Mouse (Mus musculus): ENCODE data around the gene 4930519G04Rik.
"Not testable (repeated sequence)": the region's sequence is repeated elsewhere in the genome, so short reads cannot be mapped to it uniquely, and the experiment has no call there.

4930519G04Rik gene

DNA sequence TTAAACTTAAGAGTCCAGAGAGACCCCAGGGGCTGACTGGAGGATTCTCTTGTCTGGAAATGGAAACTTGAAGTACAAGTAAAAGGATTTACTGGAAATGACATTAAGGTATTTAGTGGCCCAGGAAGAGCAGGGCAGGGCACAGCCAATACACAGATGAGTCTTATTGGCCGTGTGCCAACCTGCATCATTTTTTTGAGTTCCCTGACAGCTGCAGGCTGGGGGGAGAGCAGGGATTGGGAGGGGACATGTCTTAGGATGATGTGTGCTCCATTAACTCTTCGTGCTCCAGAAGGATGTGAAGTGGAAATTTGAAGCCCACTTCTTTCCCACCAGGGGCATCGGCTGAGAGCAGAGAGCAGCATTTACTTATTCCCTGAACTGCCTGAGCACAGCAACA lies 11.3 kb upstream of the 4930519G04Rik start:
- not testable (repeated sequence) for DNase-seq (ENCODE audit: low read depth, low spot score)

DNA sequence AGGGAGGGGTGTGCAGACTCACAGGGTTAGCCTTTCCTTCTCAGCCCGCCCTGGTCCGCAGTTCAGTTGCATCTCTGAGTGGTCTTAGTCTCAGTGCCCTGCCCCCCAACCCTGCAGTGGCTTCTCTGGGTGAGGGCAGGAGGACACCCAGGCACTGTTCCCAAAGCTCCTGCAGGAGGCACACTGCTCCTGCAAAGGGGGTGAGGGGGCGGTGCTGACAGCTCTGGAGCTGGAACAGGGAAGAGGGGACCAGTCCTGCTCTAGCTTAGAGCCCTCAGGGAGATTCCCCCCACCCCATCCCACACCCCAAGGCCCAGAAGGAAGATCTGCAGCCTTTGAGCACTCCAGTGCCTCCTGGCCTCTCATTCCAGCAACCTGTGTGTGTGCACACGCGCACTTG lies 10.8 kb upstream of the 4930519G04Rik start:
- DNase-seq (ENCODE audit: low read depth, low spot score), result no peak

DNA sequence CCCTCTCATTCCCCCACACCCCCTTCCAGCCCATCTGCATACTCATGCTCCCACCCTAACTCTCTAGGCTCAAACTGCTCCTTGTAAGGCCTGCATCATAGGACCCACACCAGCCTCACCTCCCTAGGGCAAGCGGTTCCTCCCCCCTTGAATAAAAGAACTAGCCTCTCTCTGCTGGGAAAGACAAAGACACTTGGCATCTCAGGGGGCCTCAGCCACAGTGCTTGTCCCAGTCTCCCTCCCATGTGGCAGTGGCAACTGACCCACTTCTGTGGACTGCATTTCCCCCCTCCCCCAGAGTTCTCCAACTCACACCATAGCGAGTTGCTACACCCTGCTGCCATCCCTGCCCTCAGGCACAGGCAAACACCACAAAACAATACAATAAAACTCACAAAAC lies 9.1 kb upstream of the 4930519G04Rik start:
- DNase-seq (ENCODE audit: low read depth, low spot score), result not testable (repeated sequence)

DNA sequence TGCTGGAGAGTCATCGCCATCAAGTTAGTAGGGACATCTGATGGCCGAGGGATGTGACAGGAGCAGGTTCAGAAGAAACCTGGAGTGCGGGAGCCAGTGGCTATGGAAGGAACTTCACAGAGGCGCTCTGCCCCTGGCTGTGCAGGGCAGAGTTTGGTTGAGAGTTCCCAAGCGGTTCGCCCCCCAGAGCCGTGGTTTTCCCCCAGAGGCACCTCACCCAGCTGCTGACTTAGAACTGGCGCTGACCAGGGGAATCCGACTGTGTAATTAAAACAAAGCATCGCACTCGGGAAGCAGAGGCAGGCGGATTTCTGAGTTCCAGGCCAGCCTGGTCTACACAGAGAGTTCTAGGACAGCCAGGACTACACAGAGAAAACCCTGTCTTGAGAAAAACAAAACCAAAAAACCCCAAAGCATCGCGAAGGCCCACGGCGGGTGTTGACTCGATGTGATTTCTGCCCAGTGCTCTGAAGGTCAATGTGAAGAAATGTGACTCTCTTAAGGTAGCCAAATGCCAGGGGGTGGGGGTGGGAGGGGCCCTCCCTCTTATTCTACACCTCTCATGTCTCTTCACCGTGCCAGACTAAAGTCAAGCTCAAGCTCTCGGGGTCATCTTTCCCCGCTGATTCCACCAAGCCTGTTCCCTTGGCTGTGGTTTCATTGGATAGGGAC lies 1.8 kb upstream of the 4930519G04Rik start:
- no peak for DNase-seq (ENCODE audit: low read depth, low spot score)

DNA sequence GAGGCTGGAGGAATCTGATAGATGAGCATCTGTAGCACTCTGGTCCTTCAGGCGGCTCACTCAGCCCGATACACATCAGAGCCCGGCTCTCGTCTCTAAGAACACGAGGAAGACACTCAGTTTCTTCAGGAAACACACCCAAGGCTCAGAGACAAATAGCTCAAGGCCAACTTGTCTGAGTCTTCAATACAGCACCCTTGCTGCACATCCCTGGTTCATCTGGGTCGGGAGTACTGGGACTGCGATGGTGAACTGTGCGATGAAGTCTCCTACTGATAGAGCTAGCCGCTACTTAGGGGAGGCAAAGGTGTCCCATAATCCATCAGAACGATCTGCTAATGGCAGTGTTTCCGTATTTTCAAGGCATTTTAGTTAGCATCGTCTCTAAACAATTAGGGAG lies 5.1 kb downstream of the 4930519G04Rik start, which contains the start of gene Gm9936:
TSS of gene Gm9936 (minus strand) at position 101 of the 400 bp plus-strand sequence.
- no peak for DNase-seq (ENCODE audit: low read depth, low spot score)

DNA sequence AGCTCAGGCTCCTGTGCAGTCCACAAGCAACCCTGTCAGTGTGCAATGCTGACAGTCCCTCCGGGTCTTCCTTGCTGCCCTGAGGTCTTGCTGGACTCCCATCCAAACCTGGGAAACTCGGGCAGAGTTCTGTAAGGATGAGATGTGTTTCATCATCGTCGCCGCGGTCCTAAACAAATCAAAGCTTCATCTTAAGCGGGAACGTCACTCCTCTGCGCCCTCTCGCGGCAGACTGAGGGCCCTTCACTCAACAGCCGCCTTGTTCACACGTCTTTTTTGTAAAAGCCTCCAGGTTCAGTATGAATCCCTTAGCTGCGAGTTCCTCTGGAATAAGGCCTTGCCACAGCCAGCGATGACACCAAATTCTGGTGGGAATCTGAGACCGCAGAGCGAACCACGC lies 5.8 kb downstream of the 4930519G04Rik start:
- DNase-seq (ENCODE audit: low read depth, low spot score), result peak; percentile 56

DNA sequence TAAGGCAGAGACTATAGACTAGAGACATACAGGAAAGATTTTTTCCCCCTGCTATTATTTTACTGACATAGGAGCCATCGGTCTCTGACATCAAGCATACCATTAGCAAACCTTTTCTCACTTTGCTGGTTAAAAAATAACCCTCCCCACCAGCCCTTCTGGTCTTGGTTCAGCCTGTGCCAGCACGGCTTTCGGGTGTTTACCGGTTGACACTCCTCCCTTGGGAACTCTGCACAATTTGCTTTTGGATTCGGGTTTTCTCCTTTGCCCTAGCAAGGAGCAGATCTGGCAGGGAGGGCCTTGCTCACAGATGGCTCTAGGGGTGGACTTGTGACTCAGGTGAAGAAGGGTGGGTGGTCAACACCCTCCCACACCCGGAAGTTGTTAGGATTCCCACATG lies 8.3 kb downstream of the 4930519G04Rik start:
- DNase-seq (ENCODE audit: low read depth, low spot score), result no peak

DNA sequence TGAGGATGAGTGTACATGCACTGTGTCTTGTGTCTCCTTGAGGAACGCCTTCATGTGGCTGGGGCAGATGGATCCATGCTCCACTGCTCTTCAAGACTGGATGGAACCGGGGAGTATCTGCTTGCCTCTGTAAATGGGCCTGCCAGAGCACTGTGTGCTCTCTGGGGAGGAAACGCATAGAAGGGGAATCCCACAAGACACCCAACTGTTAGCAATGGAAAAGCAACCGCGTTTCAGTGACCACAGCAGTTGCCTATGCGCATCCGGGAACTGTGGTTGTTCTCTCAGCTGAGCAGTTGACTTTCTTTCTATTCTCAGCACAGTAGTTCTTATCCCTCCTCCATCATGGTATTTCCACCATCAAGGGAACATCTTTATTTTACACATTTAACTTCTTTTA lies 11.3 kb downstream of the 4930519G04Rik start:
- DNase-seq (ENCODE audit: low read depth, low spot score), result no peak

DNA sequence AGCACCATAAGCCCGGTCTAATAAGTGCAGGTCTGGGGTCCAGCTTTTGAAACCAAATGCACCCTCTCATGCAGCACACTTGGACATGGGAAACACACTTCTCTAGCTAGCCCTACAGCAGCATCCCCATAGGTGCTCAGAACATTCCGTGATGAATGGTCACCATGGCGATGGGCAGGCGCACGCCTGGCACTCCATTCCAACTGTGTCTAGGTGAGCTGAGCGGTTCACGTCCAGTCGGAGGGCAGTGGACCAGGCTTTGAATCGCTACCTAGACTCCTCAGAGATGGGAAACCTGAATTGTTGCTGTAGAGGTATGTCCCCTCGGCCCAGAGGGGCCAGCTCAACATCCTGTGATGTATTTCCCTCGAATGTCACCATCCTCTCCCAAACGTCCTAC lies 11.8 kb downstream of the 4930519G04Rik start:
- no peak for DNase-seq (ENCODE audit: low read depth, low spot score)

DNA sequence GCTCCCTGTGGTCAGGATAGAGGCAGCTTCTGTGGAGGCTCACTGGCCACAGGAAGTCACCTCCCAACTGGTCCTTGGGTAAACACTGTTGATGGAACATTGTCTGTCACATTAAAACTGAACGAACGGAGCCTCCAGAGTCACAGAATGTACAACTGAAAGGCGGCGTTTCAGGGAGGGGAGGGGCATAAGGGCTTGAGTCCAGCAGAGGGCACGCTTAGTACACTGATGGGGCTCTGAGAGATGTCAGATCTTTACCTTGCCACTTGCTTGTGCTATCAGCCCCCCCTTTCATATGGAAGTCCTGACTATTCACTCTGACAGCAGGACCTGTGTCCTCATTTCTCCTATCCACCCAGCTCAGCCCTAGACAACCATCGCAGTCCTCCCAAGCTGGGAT lies 22.4 kb downstream of the 4930519G04Rik start:
- DNase-seq (ENCODE audit: low read depth, low spot score), result no peak

DNA sequence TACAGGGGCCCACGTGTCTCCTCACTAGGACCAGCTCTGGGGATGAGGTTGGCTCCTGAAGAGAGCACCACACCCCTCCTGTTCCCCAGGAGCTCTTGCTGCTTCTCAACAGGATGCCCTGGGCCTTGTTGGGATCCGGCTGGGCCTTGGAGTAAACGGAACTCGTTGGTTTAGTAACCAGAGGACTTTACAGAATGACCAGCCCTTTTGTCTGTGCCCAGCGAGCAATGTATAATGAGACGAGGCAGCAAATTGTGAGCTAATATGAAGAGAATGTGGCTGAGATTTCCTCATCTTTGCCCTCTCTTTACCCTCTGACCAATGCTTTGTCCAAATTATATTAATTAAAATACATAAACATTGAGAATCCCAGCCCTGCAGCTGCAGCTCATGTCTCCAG lies 22.9 kb downstream of the 4930519G04Rik start:
- no peak for DNase-seq (ENCODE audit: low read depth, low spot score)

DNA sequence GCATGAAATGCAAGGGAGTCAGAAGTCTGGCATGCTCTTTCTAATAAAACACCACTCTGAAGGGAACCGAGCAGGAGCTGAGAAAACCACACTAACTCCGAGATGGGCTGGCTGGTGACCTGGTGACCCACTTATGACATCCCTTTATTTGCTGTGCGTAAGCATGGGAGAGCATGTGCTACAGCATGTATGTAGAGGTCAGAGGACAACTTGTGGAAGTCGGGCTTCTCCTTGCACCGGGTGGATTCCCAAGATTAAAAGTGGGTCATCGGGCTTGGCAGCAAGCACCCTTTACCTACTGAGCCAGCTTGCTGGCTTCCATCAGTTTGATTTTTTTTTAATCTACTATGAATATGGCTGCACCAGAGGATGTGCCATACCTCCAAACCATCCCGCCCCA lies 24.0 kb downstream of the 4930519G04Rik start:
- DNase-seq (ENCODE audit: low read depth, low spot score), result no peak

DNA sequence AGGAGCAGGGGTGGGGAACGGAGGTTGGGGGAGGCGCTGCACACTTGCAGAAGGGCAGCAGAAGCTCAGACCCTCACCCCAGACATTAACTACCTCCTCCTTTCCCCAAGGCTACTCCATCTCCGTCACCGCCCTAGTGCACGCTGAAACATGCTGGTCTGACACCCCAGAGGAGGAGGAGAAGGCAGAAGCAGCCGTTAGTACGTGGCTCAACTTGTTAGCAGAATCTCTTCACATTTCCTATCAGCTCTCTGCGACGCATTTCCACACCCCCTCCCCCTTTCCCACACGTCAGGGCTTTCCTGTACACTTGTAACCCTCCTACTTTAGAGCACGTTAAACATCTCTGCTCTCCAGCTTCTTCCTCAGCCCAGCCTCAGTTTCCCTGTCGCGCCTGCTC lies 25.9 kb downstream of the 4930519G04Rik start:
- no peak for DNase-seq (ENCODE audit: low read depth, low spot score)

DNA sequence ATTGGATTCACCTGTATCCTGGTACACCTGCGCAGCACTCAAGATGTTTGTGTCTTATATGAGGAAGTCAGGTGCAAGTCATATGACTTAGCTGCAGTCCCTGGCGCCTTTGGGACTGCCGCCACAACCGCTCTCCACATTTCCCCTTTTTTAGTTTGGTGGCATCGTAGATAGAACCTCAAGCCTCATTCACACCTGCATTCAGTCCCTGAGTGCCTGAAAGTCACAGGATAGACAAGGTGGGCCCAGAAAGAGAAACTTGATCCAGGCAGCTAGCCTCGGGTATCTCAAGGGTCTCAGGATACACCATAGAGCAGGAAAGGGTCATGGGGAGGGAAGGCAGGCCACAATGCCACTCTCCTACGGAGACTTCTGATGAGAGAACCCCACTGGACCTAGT lies 28.9 kb downstream of the 4930519G04Rik start:
- DNase-seq (ENCODE audit: low read depth, low spot score), result not testable (repeated sequence)

DNA sequence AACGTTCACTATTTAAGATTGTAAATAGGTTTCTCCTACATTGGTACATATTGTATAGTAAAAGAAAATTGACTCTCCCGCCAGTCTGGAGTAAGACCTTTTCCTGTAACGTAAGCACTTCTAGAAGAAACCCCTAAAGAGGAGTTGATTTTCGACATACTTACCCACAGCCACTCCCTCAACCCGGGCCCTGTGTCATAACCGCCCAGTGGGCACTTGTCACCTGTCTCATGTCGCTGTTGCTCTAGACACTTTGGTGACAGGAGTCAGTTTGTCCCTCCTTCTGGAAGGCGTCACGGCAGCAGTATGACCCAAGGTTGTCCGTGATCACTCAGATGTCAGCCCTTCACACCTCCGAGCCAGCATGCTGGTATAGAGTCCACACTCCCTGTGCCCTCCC lies 29.6 kb downstream of the 4930519G04Rik start:
- no peak for DNase-seq (ENCODE audit: low read depth, low spot score)

DNA sequence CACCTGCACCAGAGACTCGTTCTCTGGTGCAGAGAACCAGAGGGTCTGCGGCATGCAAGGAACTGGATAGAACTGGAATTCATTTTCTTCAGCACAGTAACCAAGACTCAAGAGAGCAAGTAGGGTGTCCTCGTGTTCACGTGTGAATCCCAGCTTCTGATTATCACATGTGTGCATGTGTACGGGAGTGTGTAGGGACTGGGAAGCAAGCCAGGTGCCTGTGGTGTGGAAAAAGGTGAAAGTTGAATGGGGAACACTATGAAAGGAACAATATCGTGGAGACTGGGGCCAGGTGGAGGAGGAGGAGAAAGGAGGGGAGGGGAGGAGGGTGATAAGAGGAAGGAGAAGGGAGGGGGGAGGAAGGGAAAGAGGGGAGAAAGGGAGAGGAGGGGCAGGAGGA lies 33.3 kb downstream of the 4930519G04Rik start:
- no peak for DNase-seq (ENCODE audit: low read depth, low spot score)

DNA sequence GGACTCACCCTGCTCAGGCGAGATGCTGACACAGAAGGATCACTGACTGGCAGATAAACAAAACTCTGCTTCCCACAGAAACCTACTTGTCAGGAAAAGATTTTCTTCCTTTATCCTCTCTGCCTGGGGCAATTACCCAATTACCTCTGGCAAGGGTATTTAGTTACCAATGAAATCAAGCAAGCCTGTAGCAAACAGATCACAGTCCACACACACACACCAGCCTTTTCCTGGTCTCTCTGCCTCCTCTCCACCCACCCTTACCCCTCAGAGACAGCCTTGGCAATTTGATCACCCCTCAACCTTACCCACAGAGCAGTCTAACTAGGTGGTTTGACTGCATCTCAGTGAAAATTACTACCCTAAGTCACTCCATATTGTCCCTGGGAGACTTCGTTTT lies 35.5 kb downstream of the 4930519G04Rik start:
- DNase-seq (ENCODE audit: low read depth, low spot score), result no peak

DNA sequence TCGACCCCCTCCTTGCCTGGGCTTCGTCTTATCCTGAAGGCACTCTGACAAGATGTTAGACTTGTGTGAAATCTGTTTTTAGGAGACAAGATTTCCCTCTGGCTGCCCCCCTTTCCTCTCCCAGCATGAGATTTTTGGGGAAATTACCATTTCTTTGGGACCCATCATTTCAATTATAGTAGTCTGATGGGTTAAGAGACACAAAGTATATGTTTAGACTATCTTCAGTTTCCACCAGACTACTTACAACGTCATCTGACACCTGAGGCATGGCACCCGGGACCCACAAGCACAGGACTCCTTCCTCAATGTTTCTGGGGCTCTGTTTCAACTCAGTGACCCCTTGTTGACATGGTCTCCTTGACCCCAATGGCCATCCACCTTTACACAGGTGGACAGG lies 42.1 kb downstream of the 4930519G04Rik start:
- no peak for DNase-seq (ENCODE audit: low read depth, low spot score)

DNA sequence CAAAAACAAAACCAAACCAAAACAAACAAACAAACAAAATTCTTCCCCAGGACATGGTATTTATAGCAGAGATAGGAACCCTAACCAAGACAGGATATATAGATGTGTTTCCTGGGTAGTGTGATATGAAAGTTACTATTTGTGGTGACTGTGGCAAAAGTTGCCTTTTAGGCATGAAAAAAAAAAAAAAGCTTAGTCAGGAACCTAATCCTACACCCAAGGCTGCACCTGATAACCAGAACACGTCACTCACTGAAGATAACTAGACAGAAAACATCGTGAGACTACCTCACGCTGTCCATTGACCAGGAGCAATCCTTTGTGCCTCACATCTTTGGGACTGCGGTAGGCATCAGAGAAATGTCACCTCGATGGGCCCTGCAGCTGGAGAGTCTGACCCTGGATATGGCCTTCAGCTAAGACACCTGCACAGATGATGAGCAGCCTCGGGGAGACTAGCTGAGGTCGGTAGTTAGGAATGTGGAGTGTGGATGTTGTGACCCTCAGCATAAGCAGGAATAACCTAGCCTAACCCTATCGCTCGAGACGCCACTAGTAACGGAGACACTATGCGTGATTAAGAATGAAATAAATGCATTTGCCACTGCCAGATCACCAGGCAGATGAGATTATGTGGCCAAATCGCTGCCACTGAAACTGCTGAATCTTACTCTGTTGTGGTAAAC lies 43.4 kb downstream of the 4930519G04Rik start, which contains the start of gene Oasl2:
TSS of gene Oasl2 (plus strand) at position 249 of the 686 bp plus-strand sequence.
- DNase-seq (ENCODE audit: low read depth, low spot score), result no peak

DNA sequence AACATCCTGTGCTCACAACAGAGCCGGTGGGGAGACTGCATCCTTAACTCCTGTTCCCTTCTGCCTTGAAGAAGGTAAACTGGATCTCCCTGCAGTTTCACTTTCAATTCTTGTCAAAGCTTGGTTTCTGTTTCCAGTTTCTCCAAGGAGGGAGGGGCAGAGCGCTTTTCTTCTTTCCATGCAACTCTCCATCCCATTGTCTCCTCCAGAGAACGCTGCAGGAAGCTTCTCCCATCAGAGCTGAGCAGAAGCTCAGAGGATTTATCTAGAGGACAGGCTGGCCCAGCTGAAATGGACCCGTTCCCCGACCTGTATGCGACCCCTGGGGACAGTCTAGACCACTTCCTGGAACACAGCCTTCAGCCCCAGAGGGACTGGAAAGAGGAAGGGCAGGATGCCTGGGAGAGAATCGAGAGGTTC lies 43.9 kb downstream of the 4930519G04Rik start:
- no peak for DNase-seq (ENCODE audit: low read depth, low spot score)

DNA sequence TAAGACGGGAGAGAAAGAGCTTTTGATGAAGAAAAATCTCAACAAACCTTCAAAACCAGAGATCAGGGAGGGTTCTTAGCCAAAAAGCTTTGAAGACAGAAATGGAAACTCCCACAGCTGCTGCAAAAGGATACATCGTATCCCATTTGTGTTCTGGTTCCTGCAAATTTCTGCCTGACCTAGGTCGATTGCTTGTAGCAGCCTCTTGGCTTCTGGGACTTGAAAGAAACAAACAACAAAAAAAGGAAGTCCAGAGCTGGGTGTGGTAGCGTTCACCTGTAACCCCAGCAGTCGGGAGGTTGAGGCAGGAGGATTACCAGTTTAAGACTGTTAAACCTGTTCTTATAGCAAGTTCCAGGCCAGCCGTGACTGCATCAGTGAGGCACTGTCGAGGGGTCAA lies 45.4 kb downstream of the 4930519G04Rik start:
- no peak for DNase-seq (ENCODE audit: low read depth, low spot score)

DNA sequence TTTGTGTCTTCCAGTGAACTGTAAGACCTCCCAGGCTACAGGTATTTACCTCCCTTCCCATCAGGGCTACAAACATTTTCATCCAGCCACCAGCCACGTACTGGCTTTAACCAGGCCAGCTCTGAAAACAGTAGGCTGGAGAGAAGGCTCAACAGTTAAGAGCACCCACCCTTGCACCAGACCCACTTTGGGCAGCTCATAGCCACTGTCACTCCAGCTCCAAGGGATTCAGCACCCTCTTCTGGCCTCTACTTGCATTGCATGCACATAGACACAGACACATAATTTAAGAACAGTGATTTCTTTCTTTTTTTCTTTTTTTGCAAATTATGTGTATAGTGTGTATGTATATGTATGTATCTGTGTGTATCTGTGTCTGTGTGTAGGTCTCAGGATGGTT lies 48.9 kb downstream of the 4930519G04Rik start:
- no peak for DNase-seq (ENCODE audit: low read depth, low spot score)

DNA sequence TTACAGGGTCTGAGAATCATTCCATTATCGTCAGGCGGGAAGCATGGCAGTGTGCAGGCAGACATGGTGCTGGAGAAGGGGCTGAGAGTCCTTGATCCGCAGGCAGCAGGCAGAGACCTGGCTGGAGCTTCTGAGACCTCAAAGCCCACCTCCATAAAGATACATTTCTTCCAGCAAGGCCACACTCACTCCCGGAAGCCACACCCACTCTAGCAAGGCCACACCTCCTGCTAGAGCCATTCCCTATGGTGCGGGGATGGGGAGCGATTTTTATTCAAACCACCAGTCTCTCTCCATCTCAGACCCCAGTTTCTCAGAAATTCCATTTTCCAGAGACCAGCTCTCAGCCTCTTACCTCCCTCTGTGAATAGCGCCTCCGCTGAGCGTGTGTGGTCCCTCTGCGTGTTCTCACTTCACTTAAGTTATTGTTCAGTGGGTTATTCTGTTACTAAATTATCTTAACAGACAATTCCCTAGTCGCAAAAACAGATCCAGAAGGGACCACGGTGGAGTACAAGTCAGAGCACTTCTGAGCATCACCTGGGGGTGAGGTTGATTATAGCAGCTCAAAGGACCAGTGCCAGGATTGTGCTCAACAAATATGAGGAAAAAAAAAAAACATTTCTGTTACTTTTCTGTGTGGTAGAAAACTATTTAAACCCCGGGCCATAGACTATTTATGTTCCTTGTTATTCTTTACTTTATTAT lies 55.3 kb downstream of the 4930519G04Rik start:
- no peak for DNase-seq (ENCODE audit: low read depth, low spot score)

Measured in retina, adult 2 months (tissue).